Mouse (Mus musculus) midbrain, embryonic 12.5 days (tissue): ENCODE measurements at regions not wholly inside any gene's neighbourhood (a gene's known extent, or its start where the extent isn't known, plus 50 kb on each side); places are given as distances from the start of the nearest gene placed in this dataset.
A peak's percentile ranks its signal among the peaks of the same experiment; 100 is the strongest.

Experiments used
- ATAC-seq: fragments of 200-750 bp; cut with Nextera tagmentation; 2 replicates; pipeline ENCODE4 v1.8.0; 2017; ENCODE audit warnings: low read depth, moderate TSS enrichment, moderate library complexity; ENCODE audit not compliant: low FRiP score
- H3K27ac ChIP-seq: fragments of 300-500 bp; sonication (generic); replicated peaks from 2 replicates; pipeline ENCODE4 v1.5.1; 2016; ENCODE audit warnings: mild to moderate bottlenecking
- H3K27me3 ChIP-seq: fragments of 300-500 bp; sonication (generic); 2 replicates; pipeline ENCODE4 v1.6.1; 2016; ENCODE audit warnings: mild to moderate bottlenecking
- H3K36me3 ChIP-seq: fragments of 300-500 bp; sonication (generic); 2 replicates; pipeline ENCODE4 v1.6.1; 2016
- H3K4me1 ChIP-seq: fragments of 300-500 bp; sonication (generic); 2 replicates; pipeline ENCODE4 v1.6.1; 2016
- H3K4me2 ChIP-seq: fragments of 300-500 bp; sonication (generic); replicated peaks from 2 replicates; pipeline ENCODE4 v1.6.1; 2016; ENCODE audit warnings: mild to moderate bottlenecking, moderate library complexity
- H3K4me3 ChIP-seq: fragments of 300-500 bp; sonication (generic); 2 replicates; pipeline ENCODE4 v1.5.1; 2016; ENCODE audit warnings: mild to moderate bottlenecking
- H3K9ac ChIP-seq: fragments of 300-500 bp; sonication (generic); replicated peaks from 2 replicates; pipeline ENCODE4 v1.6.1; 2016; ENCODE audit warnings: mild to moderate bottlenecking, moderate library complexity
- H3K9me3 ChIP-seq: fragments of 300-500 bp; sonication (generic); 2 replicates; pipeline ENCODE4 v1.6.1; 2016; ENCODE audit warnings: mild to moderate bottlenecking
- WGBS: fragments of 180-500 bp; shearing (Covaris S2); methylation state at CpG from one replicate; pipeline ENCODE4 v1.1.7; 2016; 5-methylcytosine and 5-hydroxymethylcytosine counted together

GRCm38 (mm10) chr5:85779205-85779604, 286.2 kb downstream of the Cenpc1 start:
- Histone ChIP-seq H3K4me2 (no peak overlapping the region), H3K4me3 (no peak overlapping the region), H3K36me3 (no peaks in the 10 kb centered on the region), H3K27me3 (no peaks in the 10 kb centered on the region), H3K27ac (no peak overlapping the region), H3K4me1 (peaks cover 5% of the 10 kb centered on the region; the same call in 1 of the 2 replicates), H3K9ac (no peak overlapping the region), H3K9me3 (no peaks in the 10 kb centered on the region)
- 40% methylated on average over 4 of the region's 4 CpGs for WGBS
- ATAC-seq: peak; percentile 35; the same call in 1 of the 2 replicates

DNA sequence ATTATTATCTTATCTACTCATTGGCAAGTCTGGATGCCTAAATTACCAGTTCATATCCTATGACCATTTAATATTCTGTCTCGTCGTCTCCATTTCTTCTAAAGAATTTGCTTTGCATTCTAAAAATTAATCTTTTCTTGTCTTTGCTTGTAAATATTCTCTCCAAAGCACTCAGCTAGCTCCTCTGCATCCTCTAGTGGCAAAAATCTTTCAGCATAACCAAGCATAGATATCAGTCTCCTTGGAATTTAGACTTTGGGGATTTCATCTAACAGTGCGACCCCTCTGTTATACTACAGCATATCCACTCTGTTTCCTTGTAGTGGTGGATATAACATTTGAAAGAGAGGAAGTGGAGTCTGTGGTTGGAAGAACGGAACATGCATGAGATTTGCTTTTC, 292.7 kb downstream of the Cenpc1 start:
- no peaks in the 10 kb centered on the region for H3K9me3 ChIP-seq
- no peak overlapping the region for H3K9ac ChIP-seq
- H3K36me3 ChIP-seq: no peaks in the 10 kb centered on the region
- no peak for ATAC-seq
- no peaks in the 10 kb centered on the region for H3K27me3 ChIP-seq
- H3K27ac ChIP-seq: no peak overlapping the region
- no peak overlapping the region for H3K4me3 ChIP-seq
- WGBS: 90% methylated on average over 4 of the region's 4 CpGs
- H3K4me1 ChIP-seq: no peaks in the 10 kb centered on the region
- no peak overlapping the region for H3K4me2 ChIP-seq

DNA sequence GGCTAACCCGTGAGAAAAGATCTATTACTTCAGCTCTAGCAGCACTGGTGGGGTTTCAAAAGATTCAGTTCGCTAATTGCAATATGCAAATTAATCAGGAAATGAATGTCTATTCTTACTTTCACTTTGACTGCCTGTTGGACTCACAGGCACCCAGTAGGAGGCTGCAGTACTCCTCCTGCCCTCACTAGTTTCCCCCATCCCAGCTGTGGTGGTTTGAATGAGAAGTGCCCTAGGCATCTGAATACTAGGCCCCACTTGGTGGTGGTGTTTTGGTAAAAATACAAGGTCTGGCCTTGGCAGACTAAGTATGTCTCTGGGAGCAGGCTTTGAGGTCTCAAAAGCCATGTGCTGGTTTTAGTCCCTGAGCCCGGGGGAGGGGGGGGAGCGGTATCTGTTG, 293.3 kb downstream of the Cenpc1 start:
- H3K4me2 ChIP-seq: no peak overlapping the region
- no peaks in the 10 kb centered on the region for H3K9me3 ChIP-seq
- 64% methylated on average over 4 of the region's 4 CpGs for WGBS
- no peaks in the 10 kb centered on the region for H3K4me1 ChIP-seq
- H3K27ac ChIP-seq: no peak overlapping the region
- peak; percentile 56 for ATAC-seq
- no peaks in the 10 kb centered on the region for H3K27me3 ChIP-seq
- no peak overlapping the region for H3K4me3 ChIP-seq
- no peaks in the 10 kb centered on the region for H3K36me3 ChIP-seq
- no peak overlapping the region for H3K9ac ChIP-seq

DNA sequence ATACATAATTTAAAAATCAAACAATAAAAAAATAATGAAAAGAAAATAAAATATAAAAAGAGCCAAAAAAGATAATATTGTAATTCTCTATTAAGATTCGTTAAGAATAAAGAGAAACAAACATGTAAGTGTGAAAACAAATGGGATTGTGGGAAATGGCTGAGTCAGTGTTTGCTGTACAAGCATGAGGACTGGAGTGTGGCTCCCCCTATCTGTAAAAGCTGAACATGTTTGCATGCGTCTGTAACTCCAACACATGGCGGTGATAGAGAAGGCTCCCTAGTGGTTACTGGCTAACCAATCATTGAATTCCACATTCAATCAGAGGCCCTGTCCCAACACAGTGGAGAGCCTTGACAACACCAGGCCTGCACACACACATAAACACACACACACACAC, 298.2 kb downstream of the Cenpc1 start:
- Histone ChIP-seq H3K4me3 (no peak overlapping the region), H3K27me3 (no peaks in the 10 kb centered on the region), H3K36me3 (no peaks in the 10 kb centered on the region), H3K4me2 (no peak overlapping the region), H3K9me3 (no peaks in the 10 kb centered on the region), H3K9ac (no peak overlapping the region), H3K27ac (no peak overlapping the region), H3K4me1 (no peaks in the 10 kb centered on the region)
- WGBS: 92% methylated on average over 3 of the region's 3 CpGs
- no peak for ATAC-seq

DNA sequence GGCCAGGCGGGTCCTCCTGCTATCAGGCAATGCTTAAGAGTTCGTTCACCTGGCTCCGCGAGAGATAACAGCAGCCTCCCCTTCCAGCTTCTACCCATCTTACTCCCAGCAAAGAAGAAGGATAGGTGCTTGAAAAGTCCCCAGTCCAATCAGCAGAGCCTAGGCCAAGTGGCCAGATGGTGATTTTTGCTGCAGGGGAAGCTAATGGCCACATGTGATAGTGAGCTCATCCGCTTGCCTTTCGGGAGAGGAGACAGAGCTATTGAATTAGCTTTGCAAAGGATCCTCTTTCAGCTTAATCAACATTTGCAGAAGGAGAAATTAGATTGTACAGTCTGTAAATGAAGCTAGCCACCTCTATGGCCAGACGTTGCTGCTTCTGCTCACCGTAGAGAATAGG, 308.7 kb downstream of the Cenpc1 start:
- H3K4me2 ChIP-seq: no peak overlapping the region
- H3K4me1 ChIP-seq: no peaks in the 10 kb centered on the region
- no peaks in the 10 kb centered on the region for H3K9me3 ChIP-seq
- H3K27me3 ChIP-seq: no peaks in the 10 kb centered on the region
- H3K27ac ChIP-seq: no peak overlapping the region
- no peak overlapping the region for H3K4me3 ChIP-seq
- no peaks in the 10 kb centered on the region for H3K36me3 ChIP-seq
- no peak for ATAC-seq
- no peak overlapping the region for H3K9ac ChIP-seq
- WGBS: 84% methylated on average over 8 of the region's 8 CpGs

GRCm38 (mm10) chr5:85754227-85754626, 311.2 kb downstream of the Cenpc1 start:
- Histone ChIP-seq H3K9ac (no peak overlapping the region), H3K4me1 (0 out of 2 replicates have a peak, but pooled peaks cover 3% of the 10 kb centered on the region), H3K36me3 (no peaks in the 10 kb centered on the region), H3K9me3 (no peaks in the 10 kb centered on the region), H3K4me3 (no peak overlapping the region), H3K27ac (no peak overlapping the region; the same call in 1 of the 2 replicates), H3K27me3 (no peaks in the 10 kb centered on the region), H3K4me2 (no peak overlapping the region)
- ATAC-seq: no peak
- 86% methylated on average over 12 of the region's 12 CpGs for WGBS

- peak; percentile 56; the same call in 1 of the 2 replicates for ATAC-seq
- Histone ChIP-seq H3K4me2 (no peak overlapping the region), H3K27me3 (no peaks in the 10 kb centered on the region), H3K4me3 (no peak overlapping the region), H3K4me1 (0 out of 2 replicates have a peak, but pooled peaks cover 3% of the 10 kb centered on the region), H3K36me3 (no peaks in the 10 kb centered on the region), H3K9ac (no peak overlapping the region), H3K27ac (no peak overlapping the region), H3K9me3 (no peaks in the 10 kb centered on the region)
- 58% methylated on average over 3 of the region's 3 CpGs for WGBS
Measured at GRCm38 (mm10) chr5:85753109-85753508, 312.3 kb downstream of the Cenpc1 start.

GRCm38 (mm10) chr5:85751649-85752048, 313.7 kb downstream of the Cenpc1 start:
- H3K4me2 ChIP-seq: no peak overlapping the region
- no peak overlapping the region for H3K9ac ChIP-seq
- no peak overlapping the region for H3K27ac ChIP-seq
- no peaks in the 10 kb centered on the region for H3K36me3 ChIP-seq
- no peak for ATAC-seq
- WGBS: 70% methylated on average over 2 of the region's 2 CpGs
- no peak overlapping the region for H3K4me3 ChIP-seq
- 0 out of 2 replicates have a peak, but pooled peaks cover 3% of the 10 kb centered on the region for H3K4me1 ChIP-seq
- H3K27me3 ChIP-seq: no peaks in the 10 kb centered on the region
- no peaks in the 10 kb centered on the region for H3K9me3 ChIP-seq

DNA sequence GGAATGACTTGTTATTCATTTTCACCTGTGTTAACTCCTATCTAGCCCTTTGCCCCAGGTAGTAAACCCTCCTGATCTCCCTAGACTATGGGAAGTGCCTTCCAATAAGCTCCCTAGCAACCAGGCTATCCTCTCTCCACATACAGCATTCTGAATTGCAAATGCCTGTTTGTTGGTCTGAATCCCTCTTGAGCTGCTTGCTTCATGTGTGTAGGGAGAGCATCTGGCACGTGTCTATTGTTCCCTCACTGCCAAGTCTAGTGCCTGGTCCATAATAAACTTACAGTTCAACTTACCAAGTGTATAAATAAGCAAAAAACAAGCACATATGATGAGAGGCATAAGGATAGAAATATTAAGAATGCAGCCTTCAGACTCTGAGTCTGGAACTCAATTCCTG, 314.5 kb downstream of the Cenpc1 start:
- Histone ChIP-seq H3K9me3 (no peaks in the 10 kb centered on the region), H3K4me2 (no peak overlapping the region), H3K36me3 (no peaks in the 10 kb centered on the region), H3K27me3 (no peaks in the 10 kb centered on the region), H3K4me3 (no peak overlapping the region), H3K9ac (no peak overlapping the region), H3K27ac (no peak overlapping the region), H3K4me1 (0 out of 2 replicates have a peak, but pooled peaks cover 3% of the 10 kb centered on the region)
- ATAC-seq: no peak
- WGBS: 34% methylated on average over 1 of the region's 1 CpGs

DNA sequence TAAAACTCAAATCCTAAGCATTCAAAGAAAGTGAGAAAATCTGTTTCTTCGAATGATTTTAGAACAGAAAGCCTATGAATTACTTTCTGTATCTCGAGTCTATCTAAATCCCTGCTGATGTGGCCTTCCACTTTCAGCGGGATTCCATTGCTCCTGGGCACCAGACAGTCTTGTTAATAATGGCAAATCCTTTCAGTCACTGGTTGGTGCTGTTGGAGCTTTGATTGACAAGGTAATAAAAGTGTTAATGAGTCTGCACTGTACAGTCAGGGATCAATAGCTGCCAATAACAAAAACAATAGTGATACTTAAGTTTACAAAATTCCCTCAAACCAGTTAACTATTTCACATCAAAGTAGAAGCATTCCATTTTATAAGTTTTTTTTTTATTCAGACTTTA, 335.8 kb downstream of the Cenpc1 start:
- H3K27me3 ChIP-seq: no peaks in the 10 kb centered on the region
- H3K9ac ChIP-seq: no peak overlapping the region
- WGBS: 42% methylated on average over 3 of the region's 3 CpGs
- H3K4me3 ChIP-seq: no peak overlapping the region
- no peak for ATAC-seq
- 0 out of 2 replicates have a peak, but pooled peaks cover 3% of the 10 kb centered on the region for H3K4me1 ChIP-seq
- H3K9me3 ChIP-seq: no peaks in the 10 kb centered on the region
- no peak overlapping the region for H3K27ac ChIP-seq
- H3K36me3 ChIP-seq: no peaks in the 10 kb centered on the region
- H3K4me2 ChIP-seq: no peak overlapping the region

DNA sequence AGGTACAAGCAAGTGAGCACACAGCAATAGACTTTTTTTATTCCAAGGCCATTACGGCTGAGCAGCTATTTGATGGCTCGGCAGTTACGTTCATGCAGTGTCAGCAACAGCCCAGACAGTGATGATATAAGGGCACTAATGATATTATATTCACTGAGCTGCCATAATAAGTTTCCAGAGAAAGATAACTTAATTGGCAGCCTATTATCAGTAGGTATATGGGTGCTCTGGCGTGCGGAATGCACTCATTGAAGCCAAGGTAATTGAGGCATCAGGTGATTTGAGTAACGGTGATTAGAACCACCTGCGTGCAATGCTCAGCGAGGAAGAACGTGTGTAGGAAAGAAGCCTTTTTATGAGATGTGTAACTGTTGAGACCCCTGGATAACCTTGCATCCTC, 358.0 kb downstream of the Cenpc1 start:
- Histone ChIP-seq H3K27ac (no peak overlapping the region), H3K9me3 (no peaks in the 10 kb centered on the region), H3K27me3 (no peaks in the 10 kb centered on the region), H3K36me3 (no peaks in the 10 kb centered on the region), H3K4me2 (no peak overlapping the region), H3K4me3 (no peak overlapping the region), H3K4me1 (no peaks in the 10 kb centered on the region), H3K9ac (no peak overlapping the region)
- WGBS: 87% methylated on average over 9 of the region's 9 CpGs
- ATAC-seq: 0 out of 2 replicates have a peak, but pooled peaks have one; percentile 42

GRCm38 (mm10) chr5:85706598-85706997, 358.8 kb downstream of the Cenpc1 start:
- ATAC-seq: peak; percentile 67; the same call in 1 of the 2 replicates
- 22% methylated on average over 1 of the region's 1 CpGs for WGBS
- H3K9ac ChIP-seq: no peak overlapping the region
- H3K4me3 ChIP-seq: no peak overlapping the region
- no peak overlapping the region for H3K4me2 ChIP-seq
- no peaks in the 10 kb centered on the region for H3K36me3 ChIP-seq
- no peak overlapping the region for H3K27ac ChIP-seq
- no peaks in the 10 kb centered on the region for H3K4me1 ChIP-seq
- H3K27me3 ChIP-seq: no peaks in the 10 kb centered on the region
- no peaks in the 10 kb centered on the region for H3K9me3 ChIP-seq

DNA sequence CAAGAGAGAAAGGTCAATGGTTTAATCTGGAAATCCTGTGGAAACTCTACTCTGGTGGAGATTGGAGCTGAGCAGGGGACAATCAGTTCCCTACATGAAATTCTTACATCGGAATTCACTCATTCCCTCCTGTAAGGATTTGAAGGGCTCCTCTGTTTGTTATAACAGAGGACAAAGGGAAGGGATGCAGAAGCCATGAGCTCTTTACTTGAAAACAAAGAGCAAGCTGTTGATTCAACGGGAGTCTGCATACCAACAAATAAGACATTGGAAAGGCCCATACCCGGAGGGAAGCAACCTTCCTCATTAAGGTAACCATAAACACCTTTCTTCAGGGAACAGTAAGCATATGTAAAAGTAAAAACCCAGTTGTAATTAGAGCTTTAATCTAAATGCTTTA, 359.3 kb downstream of the Cenpc1 start:
- Histone ChIP-seq H3K9ac (no peak overlapping the region), H3K27me3 (no peaks in the 10 kb centered on the region), H3K4me2 (no peak overlapping the region), H3K9me3 (no peaks in the 10 kb centered on the region), H3K4me1 (no peaks in the 10 kb centered on the region), H3K4me3 (no peak overlapping the region), H3K36me3 (no peaks in the 10 kb centered on the region), H3K27ac (no peak overlapping the region)
- WGBS: 7% methylated on average over 3 of the region's 3 CpGs
- ATAC-seq: peak; percentile 38; the same call in 1 of the 2 replicates
